Mouse (Mus musculus): ENCODE measurements around the gene Pafah1b2.

Gene Pafah1b2

GRCm38 (mm10) chr9:45946872-45947183 lies 65.7 kb downstream of the Pafah1b2 start:
- TF ChIP-seq NANOG (IDR thresholded peaks at IDR 0.05; ENCODE audit: borderline replicate concordance, low read length) (no peak), POU5F1 (IDR thresholded peaks at IDR 0.05; ENCODE audit: borderline replicate concordance, low read length) (no peak), CTCF (conservative IDR thresholded peaks at IDR 0.05; ENCODE audit: low read length) (no peak)
- Histone ChIP-seq H3K36me3 (ENCODE audit: insufficient read depth, low read length) (peaks cover 79% of the 10 kb centered on the region), H3K27me3 (ENCODE audit: insufficient read depth, low read length) (0 out of 2 replicates have a peak, but pooled peaks cover 10% of the 10 kb centered on the region), H3K4me3 (replicated peaks; ENCODE audit: low read length) (peak overlapping the region; percentile 37), H3K4me1 (replicated peaks; ENCODE audit: low read depth, low read length) (peaks cover 61% of the 10 kb centered on the region), H3K9me3 (ENCODE audit: low read length) (no peaks in the 10 kb centered on the region)

GRCm38 (mm10) chr9:45946182-45946871 lies 66.2 kb downstream of the Pafah1b2 start:
- peaks cover 77% of the 10 kb centered on the region for H3K36me3 ChIP-seq (ENCODE audit: insufficient read depth, low read length)
- 0 out of 2 replicates have a peak, but pooled peaks cover 12% of the 10 kb centered on the region for H3K27me3 ChIP-seq (ENCODE audit: insufficient read depth, low read length)
- peak overlapping the region; percentile 37 for H3K4me3 ChIP-seq (replicated peaks; ENCODE audit: low read length)
- no peaks in the 10 kb centered on the region for H3K9me3 ChIP-seq (ENCODE audit: low read length)
- TF ChIP-seq NANOG (IDR thresholded peaks at IDR 0.05; ENCODE audit: borderline replicate concordance, low read length) (no peak), POU5F1 (IDR thresholded peaks at IDR 0.05; ENCODE audit: borderline replicate concordance, low read length) (no peak), CTCF (conservative IDR thresholded peaks at IDR 0.05; ENCODE audit: low read length) (no peak)
- peaks cover 66% of the 10 kb centered on the region for H3K4me1 ChIP-seq (replicated peaks; ENCODE audit: low read depth, low read length)

GRCm38 (mm10) chr9:45945721-45946120 lies 66.8 kb downstream of the Pafah1b2 start:
- TF ChIP-seq POU5F1 (IDR thresholded peaks at IDR 0.05; ENCODE audit: borderline replicate concordance, low read length): no peak
- no peak for TF ChIP-seq NANOG (IDR thresholded peaks at IDR 0.05; ENCODE audit: borderline replicate concordance, low read length)
- TF ChIP-seq CTCF (conservative IDR thresholded peaks at IDR 0.05; ENCODE audit: low read length): no peak
- H3K36me3 ChIP-seq (ENCODE audit: insufficient read depth, low read length): peaks cover 77% of the 10 kb centered on the region
- no peaks in the 10 kb centered on the region for H3K9me3 ChIP-seq (ENCODE audit: low read length)
- H3K27me3 ChIP-seq (ENCODE audit: insufficient read depth, low read length): 0 out of 2 replicates have a peak, but pooled peaks cover 12% of the 10 kb centered on the region
- H3K4me1 ChIP-seq (replicated peaks; ENCODE audit: low read depth, low read length): peaks cover 70% of the 10 kb centered on the region
- no peak overlapping the region for H3K4me3 ChIP-seq (replicated peaks; ENCODE audit: low read length)

GRCm38 (mm10) chr9:45944506-45945400 lies 67.7 kb downstream of the Pafah1b2 start:
- peaks cover 70% of the 10 kb centered on the region for H3K4me1 ChIP-seq (replicated peaks; ENCODE audit: low read depth, low read length)
- H3K4me3 ChIP-seq (replicated peaks; ENCODE audit: low read length): no peak overlapping the region
- peaks cover 70% of the 10 kb centered on the region for H3K36me3 ChIP-seq (ENCODE audit: insufficient read depth, low read length)
- H3K9me3 ChIP-seq (ENCODE audit: low read length): no peaks in the 10 kb centered on the region
- TF ChIP-seq NANOG (IDR thresholded peaks at IDR 0.05; ENCODE audit: borderline replicate concordance, low read length): no peak
- TF ChIP-seq CTCF (conservative IDR thresholded peaks at IDR 0.05; ENCODE audit: low read length): no peak
- no peak for TF ChIP-seq POU5F1 (IDR thresholded peaks at IDR 0.05; ENCODE audit: borderline replicate concordance, low read length)
- 0 out of 2 replicates have a peak, but pooled peaks cover 12% of the 10 kb centered on the region for H3K27me3 ChIP-seq (ENCODE audit: insufficient read depth, low read length)

- Histone ChIP-seq H3K4me1 (replicated peaks; ENCODE audit: low read depth, low read length) (peaks cover 70% of the 10 kb centered on the region), H3K9me3 (ENCODE audit: low read length) (no peaks in the 10 kb centered on the region), H3K36me3 (ENCODE audit: insufficient read depth, low read length) (peaks cover 69% of the 10 kb centered on the region), H3K4me3 (replicated peaks; ENCODE audit: low read length) (no peak overlapping the region), H3K27me3 (ENCODE audit: insufficient read depth, low read length) (0 out of 2 replicates have a peak, but pooled peaks cover 12% of the 10 kb centered on the region)
- no peak for TF ChIP-seq POU5F1 (IDR thresholded peaks at IDR 0.05; ENCODE audit: borderline replicate concordance, low read length)
- TF ChIP-seq NANOG (IDR thresholded peaks at IDR 0.05; ENCODE audit: borderline replicate concordance, low read length): no peak
- TF ChIP-seq CTCF (conservative IDR thresholded peaks at IDR 0.05; ENCODE audit: low read length): no peak
These were observed 68.6 kb downstream of the Pafah1b2 start for GRCm38 (mm10) chr9:45943628-45944505.

- Histone ChIP-seq H3K4me3 (replicated peaks; ENCODE audit: low read length) (peak overlapping the region; percentile 37; the same call in 1 of the 2 replicates), H3K4me1 (replicated peaks; ENCODE audit: low read depth, low read length) (peaks cover 64% of the 10 kb centered on the region), H3K9me3 (ENCODE audit: low read length) (no peaks in the 10 kb centered on the region), H3K27me3 (ENCODE audit: insufficient read depth, low read length) (0 out of 2 replicates have a peak, but pooled peaks cover 12% of the 10 kb centered on the region), H3K36me3 (ENCODE audit: insufficient read depth, low read length) (peaks cover 71% of the 10 kb centered on the region)
- TF ChIP-seq NANOG (IDR thresholded peaks at IDR 0.05; ENCODE audit: borderline replicate concordance, low read length): no peak
- no peak for TF ChIP-seq POU5F1 (IDR thresholded peaks at IDR 0.05; ENCODE audit: borderline replicate concordance, low read length)
- TF ChIP-seq CTCF (conservative IDR thresholded peaks at IDR 0.05; ENCODE audit: low read length): no peak
These were observed 69.6 kb downstream of the Pafah1b2 start for GRCm38 (mm10) chr9:45942916-45943315.

- peak overlapping the region; percentile 37; the same call in 1 of the 2 replicates for H3K4me3 ChIP-seq (replicated peaks; ENCODE audit: low read length)
- H3K27me3 ChIP-seq (ENCODE audit: insufficient read depth, low read length): 0 out of 2 replicates have a peak, but pooled peaks cover 12% of the 10 kb centered on the region
- peaks cover 60% of the 10 kb centered on the region for H3K4me1 ChIP-seq (replicated peaks; ENCODE audit: low read depth, low read length)
- TF ChIP-seq CTCF (conservative IDR thresholded peaks at IDR 0.05; ENCODE audit: low read length): no peak
- no peak for TF ChIP-seq NANOG (IDR thresholded peaks at IDR 0.05; ENCODE audit: borderline replicate concordance, low read length)
- no peak for TF ChIP-seq POU5F1 (IDR thresholded peaks at IDR 0.05; ENCODE audit: borderline replicate concordance, low read length)
- H3K36me3 ChIP-seq (ENCODE audit: insufficient read depth, low read length): peaks cover 69% of the 10 kb centered on the region
- no peaks in the 10 kb centered on the region for H3K9me3 ChIP-seq (ENCODE audit: low read length)
These were observed 70.0 kb downstream of the Pafah1b2 start for GRCm38 (mm10) chr9:45942464-45942863.

Data from E14TG2a.4 (cell line).